Mouse (Mus musculus) activated CD4-positive, CD25-positive, alpha-beta regulatory T cell, adult 9 weeks (primary cell): Measurements from ENCODE around the gene Cldn11. TPM values are rescaled to one million over a fixed set of nuclear protein-coding genes. Genes with fewer than 3 reads are reported as not detected.

Source experiments
- polyA plus RNA-seq: library from polyadenylated mRNA; unstranded; fragments of 100-300 nt; shearing (Covaris generic); gene quantifications from one replicate; pipeline ENCODE4 v1.2.1, GENCODE M21; 2017

The Cldn11 gene
- polyA plus RNA-seq, result not detected

GRCm38 (mm10) chr3:31149706-31150105, at the start of gene Cldn11:
Gene Cldn11 (plus strand): TSS chr3:31149920.

Other genes starting within 250 kb of the Cldn11 start
- 46.0 TPM for gene Phc3, start 180.5 kb upstream of the Cldn11 start, polyA plus RNA-seq
- 1.6 TPM for gene Prkci, start 154.2 kb upstream of the Cldn11 start, polyA plus RNA-seq
- gene Skil, start 54.9 kb upstream of the Cldn11 start, polyA plus RNA-seq, result 62.1 TPM
- gene Slc7a14, start 160.5 kb downstream of the Cldn11 start, polyA plus RNA-seq, result not detected